Mouse (Mus musculus) olfactory bulb, adult 2 months (tissue): ENCODE data around the gene Tnc. TPM values are rescaled to one million over a fixed set of nuclear protein-coding genes. Genes with fewer than 3 reads are reported as not detected.

Experiments
- H3K27ac ChIP-seq: fragments of 200-500 bp; 2 replicates; pipeline ENCODE4 v1.5.1; 2012; ENCODE audit warnings: low read depth, low read length; ENCODE audit not compliant: insufficient read depth
- H3K4me1 ChIP-seq: fragments of 200-500 bp; 2 replicates; pipeline ENCODE4 v1.6.1; 2012; ENCODE audit warnings: low read length; ENCODE audit not compliant: control insufficient read depth, insufficient read depth
- H3K4me3 ChIP-seq: fragments of 200-500 bp; 2 replicates; pipeline ENCODE4 v1.5.1; 2012; ENCODE audit warnings: mild to moderate bottlenecking, low read depth, low read length, moderate library complexity; ENCODE audit not compliant: insufficient read depth
- CTCF ChIP-seq: fragments of 200-500 bp; IDR thresholded peaks from 2 replicates; pipeline ENCODE4 v1.5.1; 2012; ENCODE audit warnings: low read depth, mild to moderate bottlenecking, low read length, moderate library complexity; ENCODE audit not compliant: insufficient read depth
- POLR2A ChIP-seq: fragments of 200-500 bp; IDR thresholded peaks from 2 replicates; pipeline ENCODE4 v1.6.1; 2012; ENCODE audit warnings: mild to moderate bottlenecking, low read depth, low read length, moderate library complexity; ENCODE audit not compliant: insufficient read depth
- WGBS: fragments of 180-500 bp; shearing (Covaris S2); methylation state at CpG from one replicate; pipeline ENCODE4 v1.1.7; 2018; 5-methylcytosine and 5-hydroxymethylcytosine counted together
- polyA plus RNA-seq: library from polyadenylated mRNA; stranded (reverse); fragments of >200 nt; gene quantifications from 2 replicates; pipeline ENCODE4 v1.2.4, GENCODE M21; 2012; ENCODE audit warnings: low replicate concordance; ENCODE audit not compliant: missing spikeins, insufficient read depth, insufficient read length

Gene Tnc
- polyA plus RNA-seq, 1 experiment, result not detected

- Histone ChIP-seq H3K4me3 (no peak overlapping the region), H3K4me1 (no peaks in the 10 kb centered on the region), H3K27ac (no peak overlapping the region)
- WGBS, result 50% methylated on average over 2 of the region's 2 CpGs
- TF ChIP-seq POLR2A (no peak), CTCF (no peak)
Measured at GRCm38 (mm10) chr4:64039091-64039490, 7.7 kb downstream of the Tnc start.

DNA sequence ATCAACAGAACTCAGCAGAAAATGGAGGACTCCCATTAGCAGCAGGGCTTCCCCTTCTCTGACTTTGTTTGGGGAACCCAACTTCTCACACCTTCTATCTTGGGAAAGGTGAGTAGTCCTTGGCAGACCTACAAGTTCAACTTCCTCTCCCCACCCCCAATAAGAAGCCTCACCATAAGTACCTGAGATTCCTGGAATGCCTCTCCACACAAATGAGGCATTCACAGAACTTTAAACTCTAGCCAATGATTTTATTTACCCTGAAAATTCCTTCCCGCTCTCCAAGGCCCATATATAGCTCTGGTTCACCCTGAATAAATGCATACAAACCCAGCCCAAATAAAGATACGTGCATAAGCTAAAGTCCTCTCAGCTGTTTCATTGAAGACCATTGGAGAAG is 9.3 kb downstream of the Tnc start:
- H3K4me1 ChIP-seq, result no peaks in the 10 kb centered on the region
- no peak overlapping the region for H3K27ac ChIP-seq
- no peak overlapping the region for H3K4me3 ChIP-seq
- TF ChIP-seq CTCF (no peak), POLR2A (no peak)
- 89% methylated on average over 2 of the region's 2 CpGs for WGBS

DNA sequence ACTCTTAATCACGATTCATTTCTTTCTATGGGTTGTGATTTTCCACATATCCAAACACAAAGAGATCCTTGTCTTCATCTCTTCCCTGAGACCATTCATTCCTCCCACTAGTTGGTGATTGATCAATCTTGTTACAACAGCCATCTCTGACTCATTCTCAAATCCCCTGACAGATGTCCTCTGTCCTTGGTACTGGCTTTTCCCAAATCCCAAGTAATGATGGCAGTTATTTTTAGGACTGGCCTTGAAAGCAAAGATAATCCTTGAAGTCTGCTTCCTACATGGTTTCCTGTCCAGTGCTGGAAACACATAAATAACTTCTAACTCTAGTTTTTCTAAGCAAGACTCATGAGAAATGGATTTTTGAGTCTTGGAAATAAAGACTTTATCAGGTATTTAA is 12.1 kb downstream of the Tnc start:
- TF ChIP-seq POLR2A, result no peak
- no peak for TF ChIP-seq CTCF
- 75% methylated on average over 1 of the region's 1 CpGs for WGBS
- no peaks in the 10 kb centered on the region for H3K4me1 ChIP-seq
- no peak overlapping the region for H3K4me3 ChIP-seq
- H3K27ac ChIP-seq, result no peak overlapping the region

DNA sequence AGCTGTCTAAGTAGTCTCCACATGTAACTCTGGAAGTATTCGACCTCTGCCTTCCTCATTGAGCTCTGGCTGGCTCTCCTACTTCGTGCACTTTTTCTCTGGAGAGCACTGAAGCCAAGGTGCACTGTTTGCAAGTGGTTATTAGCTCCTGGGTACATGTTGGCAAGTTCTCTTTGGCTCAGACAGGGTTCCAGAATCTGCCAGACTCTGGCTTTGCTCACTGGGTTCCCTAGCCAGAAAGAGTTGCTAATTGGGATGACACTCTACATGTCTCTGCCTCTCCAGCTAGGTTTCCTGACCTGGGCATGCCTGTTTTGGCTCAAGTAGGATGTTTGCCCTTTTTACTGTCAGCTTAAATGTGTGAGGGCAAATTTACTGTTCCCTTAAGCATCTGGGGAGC is 13.6 kb downstream of the Tnc start:
- TF ChIP-seq CTCF, result no peak
- no peak for TF ChIP-seq POLR2A
- WGBS, result 40% methylated on average over 2 of the region's 2 CpGs

GRCm38 (mm10) chr4:64029486-64029885 is 17.3 kb downstream of the Tnc start:
- no peak overlapping the region for H3K27ac ChIP-seq
- WGBS, result 47% methylated on average over 1 of the region's 1 CpGs

More for the DNA sequence above, 13.6 kb downstream of the Tnc start:
- Histone ChIP-seq H3K4me1 (no peaks in the 10 kb centered on the region), H3K27ac (no peak overlapping the region), H3K4me3 (no peak overlapping the region)

GRCm38 (mm10) chr4:64025591-64025990 is 21.2 kb downstream of the Tnc start:
- H3K4me1 ChIP-seq, result no peaks in the 10 kb centered on the region
- no peak overlapping the region for H3K27ac ChIP-seq
- no peak overlapping the region for H3K4me3 ChIP-seq
- 68% methylated on average over 6 of the region's 6 CpGs for WGBS
- no peak for TF ChIP-seq CTCF
- no peak for TF ChIP-seq POLR2A

More at GRCm38 (mm10) chr4:64029486-64029885, 17.3 kb downstream of the Tnc start:
- Histone ChIP-seq H3K4me1 (no peaks in the 10 kb centered on the region), H3K4me3 (no peak overlapping the region)
- TF ChIP-seq POLR2A (no peak), CTCF (no peak)

- H3K27ac ChIP-seq, result no peak overlapping the region
- peaks cover 3% of the 10 kb centered on the region for H3K4me1 ChIP-seq
- H3K4me3 ChIP-seq, result no peak overlapping the region
- WGBS, result 66% methylated on average over 4 of the region's 4 CpGs
- no peak for TF ChIP-seq CTCF
- TF ChIP-seq POLR2A, result no peak
Measured at GRCm38 (mm10) chr4:64024041-64024779, 22.6 kb downstream of the Tnc start.

DNA sequence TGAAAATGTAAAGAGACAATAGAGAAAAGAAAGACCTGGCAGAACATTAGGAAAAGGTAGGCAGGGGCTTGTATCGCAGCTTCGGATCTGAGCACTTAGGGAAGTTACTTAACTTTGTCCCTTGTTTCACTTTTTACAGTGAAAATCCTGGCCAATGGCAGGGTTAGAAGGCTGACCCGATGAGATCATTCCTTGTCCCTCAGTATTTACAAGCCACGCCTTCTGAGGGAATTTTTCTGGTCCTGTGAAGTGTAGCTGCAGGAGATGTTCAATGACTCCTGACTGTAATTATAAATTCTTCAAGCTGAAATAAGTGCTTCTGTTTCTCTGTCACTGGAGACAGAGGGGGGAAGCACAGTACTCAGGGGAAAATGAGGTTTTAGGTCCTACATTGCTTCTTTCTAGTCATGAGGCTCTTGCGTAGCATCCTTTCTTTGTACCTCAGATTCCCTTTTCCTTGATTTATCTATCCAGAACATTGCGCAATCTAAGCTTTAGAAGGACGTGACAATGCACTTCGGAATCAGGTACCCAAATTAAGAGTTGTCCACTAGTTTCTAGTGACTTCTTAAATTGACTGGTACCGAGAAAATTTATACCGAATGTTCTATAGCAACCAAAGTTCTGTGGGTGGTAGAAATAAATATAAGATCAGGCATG is 25.8 kb downstream of the Tnc start:
- WGBS, result 76% methylated on average over 10 of the region's 10 CpGs
- Histone ChIP-seq H3K27ac (no peak overlapping the region), H3K4me1 (peaks cover 3% of the 10 kb centered on the region), H3K4me3 (no peak overlapping the region)
- TF ChIP-seq POLR2A (no peak), CTCF (no peak)

GRCm38 (mm10) chr4:64020151-64020550 is 26.7 kb downstream of the Tnc start:
- TF ChIP-seq CTCF (no peak), POLR2A (no peak)
- H3K4me3 ChIP-seq, result no peak overlapping the region
- WGBS, result 90% methylated on average over 8 of the region's 8 CpGs
- no peak overlapping the region for H3K27ac ChIP-seq
- H3K4me1 ChIP-seq, result peaks cover 3% of the 10 kb centered on the region

- Histone ChIP-seq H3K4me1 (no peaks in the 10 kb centered on the region), H3K27ac (no peak overlapping the region), H3K4me3 (no peak overlapping the region)
- no peak for TF ChIP-seq CTCF
- TF ChIP-seq POLR2A, result no peak
- 81% methylated on average over 2 of the region's 2 CpGs for WGBS
Measured at GRCm38 (mm10) chr4:64011308-64011707, 35.5 kb downstream of the Tnc start.
